Mouse (Mus musculus) limb, embryonic 12.5 days (tissue): ENCODE data around the gene Actn1. TPM values are rescaled to one million over a fixed set of nuclear protein-coding genes. Genes with fewer than 3 reads are reported as not detected.
A peak's percentile ranks its signal among the peaks of the same experiment; 100 is the strongest.

Experiments used
- ATAC-seq: fragments of 200-750 bp; cut with Nextera tagmentation; 2 replicates; pipeline ENCODE4 v1.8.0; 2017; ENCODE audit warnings: low read depth, moderate TSS enrichment; ENCODE audit not compliant: insufficient number of reproducible peaks, insufficient read depth, low FRiP score, low TSS enrichment
- H3K27ac ChIP-seq: fragments of 300-500 bp; sonication (generic); 2 replicates; pipeline ENCODE4 v1.5.1; 2016; ENCODE audit warnings: mild to moderate bottlenecking, moderate library complexity
- H3K27me3 ChIP-seq: fragments of 300-500 bp; sonication (generic); 2 replicates; pipeline ENCODE4 v1.6.1; 2016; ENCODE audit warnings: mild to moderate bottlenecking, moderate library complexity
- H3K36me3 ChIP-seq: fragments of 300-500 bp; sonication (generic); 2 replicates; pipeline ENCODE4 v1.6.1; 2016; ENCODE audit warnings: mild to moderate bottlenecking, moderate library complexity
- H3K4me1 ChIP-seq: fragments of 300-500 bp; sonication (generic); replicated peaks from 2 replicates; pipeline ENCODE4 v1.6.1; 2016
- H3K4me2 ChIP-seq: fragments of 300-500 bp; sonication (generic); 2 replicates; pipeline ENCODE4 v1.6.1; 2016; ENCODE audit warnings: mild to moderate bottlenecking, moderate library complexity
- H3K4me3 ChIP-seq: fragments of 300-500 bp; sonication (generic); replicated peaks from 2 replicates; pipeline ENCODE4 v1.5.1; 2016; ENCODE audit warnings: mild to moderate bottlenecking
- H3K9ac ChIP-seq: fragments of 300-500 bp; sonication (generic); replicated peaks from 2 replicates; pipeline ENCODE4 v1.6.1; 2016; ENCODE audit warnings: mild to moderate bottlenecking, moderate library complexity
- H3K9me3 ChIP-seq: fragments of 300-500 bp; sonication (generic); 2 replicates; pipeline ENCODE4 v1.6.1; 2016; ENCODE audit warnings: mild to moderate bottlenecking, moderate library complexity
- WGBS: fragments of 180-500 bp; shearing (Covaris S2); methylation state at CpG from one replicate; pipeline ENCODE4 v1.1.7; 2016; 5-methylcytosine and 5-hydroxymethylcytosine counted together
- polyA plus RNA-seq: library from polyadenylated mRNA; unstranded; fragments of >200 nt; fragmentation: Nextera tagmentation; extraction: Ambion mirVana; gene quantifications from 2 replicates; pipeline ENCODE4 v1.2.1, GENCODE M21; 2016

The Actn1 gene
- polyA plus RNA-seq, 1 experiment from 2014 or later, result 42.0 TPM

DNA sequence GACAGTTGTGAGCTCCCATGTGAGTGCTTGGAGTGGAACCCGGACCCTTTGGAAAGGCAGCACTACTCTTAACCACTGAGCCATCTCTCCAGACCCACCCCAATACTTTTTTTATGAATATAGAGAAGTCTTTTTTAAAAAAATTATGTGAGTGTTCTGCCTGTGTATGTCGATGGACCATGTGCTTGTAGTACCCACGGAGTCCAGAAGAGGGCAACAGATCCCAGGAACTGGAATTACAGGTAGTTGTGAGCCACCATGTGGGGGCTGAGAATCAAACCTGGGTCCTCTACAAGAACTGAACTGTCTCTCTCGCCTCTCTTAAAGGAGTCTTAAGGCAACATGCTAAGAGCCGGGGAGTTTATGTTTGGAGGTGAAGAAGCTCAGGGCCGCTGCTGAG, 108.3 kb downstream of the Actn1 start:
- Histone ChIP-seq H3K27ac (no peak overlapping the region), H3K4me3 (no peak overlapping the region), H3K4me1 (no peaks in the 10 kb centered on the region; the same call in 1 of the 2 replicates), H3K9me3 (peaks cover 7% of the 10 kb centered on the region; the same call in 1 of the 2 replicates), H3K27me3 (no peaks in the 10 kb centered on the region), H3K4me2 (no peak overlapping the region), H3K9ac (no peak overlapping the region), H3K36me3 (no peaks in the 10 kb centered on the region)
- WGBS, result 85% methylated on average over 6 of the region's 6 CpGs
- no peak for ATAC-seq

DNA sequence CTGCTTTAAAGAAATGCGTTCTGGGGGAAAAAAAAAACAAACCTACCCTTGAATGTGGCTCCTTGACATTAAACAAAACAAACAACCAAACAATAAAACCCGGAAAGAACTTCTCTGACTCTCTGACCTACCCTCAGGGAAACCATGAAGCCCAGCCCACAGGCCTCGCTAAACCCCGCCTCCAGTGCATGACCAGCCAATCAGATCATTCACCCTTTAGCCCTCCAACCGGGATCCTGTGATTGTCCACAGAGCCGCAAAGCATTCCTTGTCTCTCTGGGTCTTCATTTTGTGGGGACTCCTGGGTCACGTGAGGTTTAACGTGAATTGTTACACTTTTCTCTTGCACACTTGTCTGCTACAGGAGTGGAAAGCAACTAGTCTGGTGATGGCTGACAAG, 109.5 kb downstream of the Actn1 start:
- H3K4me2 ChIP-seq, result no peak overlapping the region
- no peaks in the 10 kb centered on the region for H3K36me3 ChIP-seq
- H3K27ac ChIP-seq, result no peak overlapping the region
- WGBS, result 23% methylated on average over 8 of the region's 8 CpGs
- H3K4me1 ChIP-seq, result peaks cover 3% of the 10 kb centered on the region; the same call in 1 of the 2 replicates
- H3K4me3 ChIP-seq, result no peak overlapping the region
- peaks cover 7% of the 10 kb centered on the region; the same call in 1 of the 2 replicates for H3K9me3 ChIP-seq
- H3K27me3 ChIP-seq, result no peaks in the 10 kb centered on the region
- H3K9ac ChIP-seq, result no peak overlapping the region
- ATAC-seq, result no peak

DNA sequence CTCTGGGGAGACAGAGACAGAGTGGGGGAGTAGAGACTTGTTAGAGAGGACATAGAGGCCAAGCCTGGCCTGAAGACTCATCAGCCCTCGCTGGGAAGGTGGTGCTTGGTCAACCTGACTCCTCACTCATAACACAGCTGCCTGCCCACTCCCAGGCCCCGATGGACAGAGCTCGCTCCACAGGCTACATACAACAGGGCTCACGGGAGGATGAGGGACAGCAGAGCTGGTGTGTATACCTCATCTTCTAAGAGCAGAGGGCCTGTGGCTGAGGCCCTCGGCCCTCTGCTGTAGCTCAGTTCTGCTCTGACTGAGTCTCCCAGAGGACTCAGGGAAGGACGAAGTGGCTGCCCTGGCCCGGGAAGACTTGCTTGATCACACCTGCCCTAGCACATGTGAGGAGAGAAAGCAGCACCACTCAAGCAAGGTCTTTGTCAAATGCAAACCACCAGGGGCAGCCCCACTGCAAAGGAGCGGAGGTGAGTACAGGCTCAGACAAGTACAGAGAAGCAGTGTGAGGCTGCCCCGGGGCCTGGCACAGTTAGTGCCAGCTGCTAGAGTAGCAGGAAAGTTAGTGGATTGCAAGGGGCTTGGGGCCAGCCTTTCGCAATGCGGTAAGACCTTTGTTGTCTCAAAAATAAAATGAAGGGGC, 112.5 kb downstream of the Actn1 start:
- ATAC-seq, result no peak
- Histone ChIP-seq H3K27me3 (no peaks in the 10 kb centered on the region), H3K9ac (no peak overlapping the region), H3K4me1 (peaks cover 3% of the 10 kb centered on the region; the same call in 1 of the 2 replicates), H3K9me3 (peaks cover 7% of the 10 kb centered on the region; the same call in 1 of the 2 replicates), H3K27ac (no peak overlapping the region), H3K36me3 (no peaks in the 10 kb centered on the region), H3K4me3 (no peak overlapping the region), H3K4me2 (no peak overlapping the region)
- 78% methylated on average over 11 of the region's 11 CpGs for WGBS

DNA sequence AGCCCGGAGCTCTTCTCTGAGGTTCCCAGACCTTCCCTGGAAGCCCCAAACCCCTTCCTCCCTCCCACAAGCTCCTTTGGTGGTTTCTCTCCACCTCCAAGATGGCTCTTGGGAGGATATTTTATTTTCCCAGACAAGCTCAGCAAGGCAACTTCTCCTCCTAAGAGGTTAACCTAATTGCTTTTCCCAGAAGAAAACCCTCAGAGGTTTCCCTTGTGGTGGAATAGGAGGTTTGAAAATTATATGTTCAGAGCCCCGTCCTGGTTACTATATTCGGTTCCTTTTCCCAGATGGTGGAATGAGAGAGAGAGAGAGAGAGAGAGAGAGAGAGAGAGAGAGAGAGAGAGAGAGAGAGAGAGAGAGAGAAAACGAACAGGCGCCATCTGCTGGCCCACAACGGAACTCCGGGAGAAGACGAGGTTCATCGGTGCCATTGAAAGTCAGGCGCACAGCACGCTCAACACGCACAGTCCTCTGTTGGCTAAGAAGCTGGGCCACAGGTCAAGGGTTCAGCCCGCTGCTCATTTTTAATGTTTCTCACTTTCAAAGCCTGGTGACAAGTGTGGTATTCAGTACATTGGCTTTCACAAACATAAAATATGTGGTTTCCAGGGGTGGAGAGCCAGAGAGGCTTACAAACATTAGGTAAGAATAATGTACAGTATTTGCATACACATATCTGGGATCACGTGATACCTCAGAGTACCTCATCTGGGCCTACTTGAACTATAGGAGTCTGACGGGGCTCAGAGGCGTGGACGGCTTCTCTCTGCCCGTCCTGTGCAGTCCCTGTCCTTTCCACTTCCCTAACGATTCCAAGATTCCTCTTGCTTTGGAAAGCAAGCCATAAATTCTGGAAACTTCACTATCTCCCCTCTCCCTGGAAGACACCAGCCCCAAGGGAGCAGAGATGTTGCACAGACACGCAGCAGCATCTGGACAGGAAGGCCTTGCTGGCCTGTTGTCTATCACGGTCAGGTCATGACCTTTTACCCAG, 113.6 kb downstream of the Actn1 start:
- Histone ChIP-seq H3K4me3 (no peak overlapping the region), H3K4me2 (no peak overlapping the region), H3K27ac (peak overlapping the region; percentile 35; the same call in 1 of the 2 replicates), H3K9me3 (no peaks in the 10 kb centered on the region), H3K9ac (no peak overlapping the region), H3K27me3 (no peaks in the 10 kb centered on the region), H3K36me3 (no peaks in the 10 kb centered on the region), H3K4me1 (peaks cover 3% of the 10 kb centered on the region; the same call in 1 of the 2 replicates)
- peak; percentile 61; the same call in 1 of the 2 replicates for ATAC-seq
- WGBS, result 28% methylated on average over 21 of the region's 21 CpGs

DNA sequence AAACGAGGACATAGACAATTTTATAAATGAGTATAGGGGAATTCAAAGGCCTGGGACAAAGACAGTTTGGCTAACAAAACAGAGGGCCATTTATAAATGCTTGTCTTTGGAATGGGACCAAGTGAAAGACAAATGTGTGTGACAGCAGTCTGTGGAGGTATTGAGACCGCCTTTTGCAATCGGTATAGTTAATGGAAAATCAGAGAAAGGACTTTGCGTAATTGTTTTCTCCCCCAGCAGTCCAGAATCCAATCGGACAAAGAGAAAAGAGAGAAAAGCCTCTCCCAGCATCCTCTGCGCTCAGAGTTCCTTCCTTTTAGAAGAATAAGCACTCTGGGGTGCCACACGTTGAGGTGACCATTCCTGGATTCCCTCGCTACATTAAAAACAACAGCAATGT, 114.8 kb downstream of the Actn1 start:
- Histone ChIP-seq H3K4me3 (no peak overlapping the region), H3K9me3 (no peaks in the 10 kb centered on the region), H3K9ac (no peak overlapping the region), H3K27ac (no peak overlapping the region), H3K4me1 (peaks cover 6% of the 10 kb centered on the region; the same call in 1 of the 2 replicates), H3K36me3 (no peaks in the 10 kb centered on the region), H3K27me3 (no peaks in the 10 kb centered on the region), H3K4me2 (no peak overlapping the region)
- ATAC-seq, result no peak
- 86% methylated on average over 8 of the region's 8 CpGs for WGBS

- WGBS, result 75% methylated on average over 3 of the region's 3 CpGs
- H3K9me3 ChIP-seq, result no peaks in the 10 kb centered on the region
- ATAC-seq, result no peak
Observed at GRCm38 (mm10) chr12:80144846-80145245, 115.3 kb downstream of the Actn1 start.

DNA sequence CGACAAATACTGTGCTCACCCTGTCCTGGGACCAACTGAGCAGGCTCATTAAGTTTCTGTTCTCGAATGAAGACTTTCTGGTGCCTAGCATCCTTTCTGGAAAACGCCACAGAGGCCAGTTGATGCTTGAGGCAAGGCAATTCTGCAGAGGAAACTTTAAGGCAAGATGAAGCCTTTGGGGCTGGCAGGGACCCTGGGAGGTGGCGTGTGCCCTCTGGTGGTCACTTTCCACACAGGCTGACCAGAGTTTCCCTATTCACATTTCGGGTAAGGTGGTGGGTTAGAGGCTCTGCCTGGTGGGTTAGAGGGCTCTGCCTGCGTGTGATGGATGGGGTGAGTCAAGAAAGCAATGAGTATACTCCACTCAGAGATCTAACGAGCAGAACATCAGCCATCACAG, 118.7 kb downstream of the Actn1 start:
- no peak overlapping the region for H3K27ac ChIP-seq
- H3K4me3 ChIP-seq, result no peak overlapping the region
- no peaks in the 10 kb centered on the region for H3K27me3 ChIP-seq
- H3K9me3 ChIP-seq, result no peaks in the 10 kb centered on the region
- WGBS, result 21% methylated on average over 7 of the region's 7 CpGs
- no peak; the same call in 1 of the 2 replicates for ATAC-seq
- H3K4me1 ChIP-seq, result peaks cover 3% of the 10 kb centered on the region; the same call in 1 of the 2 replicates
- H3K36me3 ChIP-seq, result no peaks in the 10 kb centered on the region
- H3K9ac ChIP-seq, result no peak overlapping the region
- H3K4me2 ChIP-seq, result no peak overlapping the region

More at GRCm38 (mm10) chr12:80144846-80145245, 115.3 kb downstream of the Actn1 start:
- H3K4me3 ChIP-seq, result no peak overlapping the region
- peaks cover 6% of the 10 kb centered on the region; the same call in 1 of the 2 replicates for H3K4me1 ChIP-seq
- H3K27me3 ChIP-seq, result no peaks in the 10 kb centered on the region
- H3K27ac ChIP-seq, result no peak overlapping the region
- no peak overlapping the region for H3K9ac ChIP-seq
- no peaks in the 10 kb centered on the region for H3K36me3 ChIP-seq
- H3K4me2 ChIP-seq, result no peak overlapping the region

DNA sequence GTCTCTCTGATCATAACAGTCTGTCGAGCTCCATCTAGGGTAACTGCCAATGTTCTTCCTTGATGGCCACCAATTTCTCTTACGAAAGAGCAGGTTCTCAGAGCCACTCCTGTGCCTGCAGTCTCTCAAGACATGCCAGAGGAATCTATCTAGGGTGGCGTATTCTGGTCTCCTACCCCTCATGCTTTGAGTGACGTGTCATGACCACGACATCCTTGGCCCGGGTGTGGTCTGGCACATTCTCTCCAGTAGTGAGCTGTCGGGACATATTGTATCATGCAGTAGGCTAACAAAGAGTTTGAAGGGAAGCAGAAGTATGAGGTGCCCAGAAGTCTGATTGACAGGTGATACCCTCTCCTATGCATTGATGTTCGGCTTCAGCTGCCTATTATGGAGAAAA, 119.2 kb downstream of the Actn1 start:
- Histone ChIP-seq H3K9ac (no peak overlapping the region), H3K36me3 (no peaks in the 10 kb centered on the region), H3K9me3 (no peaks in the 10 kb centered on the region), H3K4me2 (no peak overlapping the region), H3K27ac (no peak overlapping the region), H3K4me1 (0 out of 2 replicates have a peak, but pooled peaks cover 3% of the 10 kb centered on the region), H3K4me3 (no peak overlapping the region), H3K27me3 (no peaks in the 10 kb centered on the region)
- 88% methylated on average over 8 of the region's 8 CpGs for WGBS
- no peak for ATAC-seq

GRCm38 (mm10) chr12:80137744-80138143, 122.4 kb downstream of the Actn1 start:
- H3K4me2 ChIP-seq, result no peak overlapping the region
- no peaks in the 10 kb centered on the region for H3K36me3 ChIP-seq
- H3K27ac ChIP-seq, result no peak overlapping the region
- H3K4me1 ChIP-seq, result peaks cover 9% of the 10 kb centered on the region
- H3K9me3 ChIP-seq, result no peaks in the 10 kb centered on the region
- H3K9ac ChIP-seq, result no peak overlapping the region
- no peak for ATAC-seq
- H3K4me3 ChIP-seq, result no peak overlapping the region
- WGBS, result 76% methylated on average over 1 of the region's 1 CpGs
- no peaks in the 10 kb centered on the region for H3K27me3 ChIP-seq

GRCm38 (mm10) chr12:80137246-80137645, 122.9 kb downstream of the Actn1 start:
- no peak overlapping the region for H3K4me2 ChIP-seq
- no peak overlapping the region for H3K9ac ChIP-seq
- no peaks in the 10 kb centered on the region for H3K27me3 ChIP-seq
- H3K4me3 ChIP-seq, result no peak overlapping the region
- H3K27ac ChIP-seq, result no peak overlapping the region
- 79% methylated on average over 6 of the region's 6 CpGs for WGBS
- H3K9me3 ChIP-seq, result no peaks in the 10 kb centered on the region
- H3K4me1 ChIP-seq, result peaks cover 9% of the 10 kb centered on the region
- H3K36me3 ChIP-seq, result no peaks in the 10 kb centered on the region
- no peak for ATAC-seq

DNA sequence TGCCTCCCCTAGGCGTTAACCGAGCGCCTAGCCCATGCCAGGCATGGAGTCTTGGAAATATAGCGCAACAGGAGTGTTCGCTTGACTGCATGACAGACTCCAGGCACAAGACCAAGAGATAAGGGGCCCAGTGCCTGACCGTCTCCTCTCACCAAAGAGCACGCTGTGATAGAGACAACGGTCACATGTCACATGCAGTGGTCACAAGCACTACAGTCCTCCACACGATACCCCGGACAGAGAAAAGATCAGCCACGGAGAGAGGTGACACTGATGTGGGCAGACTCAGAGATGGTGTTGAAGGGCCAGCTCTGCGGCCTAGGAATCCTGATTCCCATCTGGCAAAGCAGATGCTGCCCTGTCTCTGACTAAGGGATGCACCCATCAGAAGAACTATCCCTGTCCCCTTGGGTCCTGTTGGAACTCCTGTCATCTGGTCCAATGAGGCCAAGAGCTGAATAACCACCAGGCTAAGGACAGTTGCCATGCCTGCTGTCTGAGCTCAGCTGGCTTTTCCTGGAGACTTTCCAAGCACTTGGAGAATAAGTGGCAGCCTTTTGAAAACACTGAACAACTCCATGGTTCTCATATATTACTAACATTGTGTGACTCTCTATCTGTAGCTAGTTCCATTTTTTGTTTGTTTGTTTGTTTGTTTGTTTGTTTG, 123.8 kb downstream of the Actn1 start:
- Histone ChIP-seq H3K4me2 (no peak overlapping the region), H3K9ac (no peak overlapping the region), H3K4me3 (no peak overlapping the region), H3K27me3 (no peaks in the 10 kb centered on the region), H3K27ac (no peak overlapping the region), H3K9me3 (no peaks in the 10 kb centered on the region), H3K4me1 (peaks cover 16% of the 10 kb centered on the region), H3K36me3 (no peaks in the 10 kb centered on the region)
- no peak for ATAC-seq
- 90% methylated on average over 12 of the region's 12 CpGs for WGBS
